ENCODE assay signal across 9 mouse cellular contexts in genomic region chr19:46558631-46559030, GRCm38 (mm10). TPM values are rescaled to one million over a fixed set of nuclear protein-coding genes. Genes with fewer than 3 reads are reported as not detected.
A peak's percentile ranks its signal among the peaks of the same experiment; 100 is the strongest.
DNase-seq lines count a peak whose midpoint lies in the region; ATAC-seq lines count a peak whose summit lies in the region.
"Had no signal": no experiment of that assay in that cellular context is flagged by ENCODE, and none has a peak within 500 bp of the region (broad histone marks: within the 10 kb centered on the region; RNA-seq: fewer than 3 reads in every experiment).

No protein-coding gene starts in this region.

- DNase-seq in left cerebral cortex, postnatal 4 days = peak; percentile 30
- DNase-seq in left cerebral cortex, adult 11 months (ENCODE audit: low spot score) = no peak
- peak; percentile 58 for DNase-seq in cerebellum, adult 8-10 months
- peak; percentile 12 for DNase-seq in lung, postnatal 14 days
- DNase-seq in spleen, adult 18-20 months = no peak
- DNase-seq in heart, adult 9 months (ENCODE audit: low spot score in 2 of 2) = no peak
- no peak for DNase-seq in urinary bladder, adult 18-20 months (ENCODE audit: low spot score in 2 of 2)
- DNase-seq: gastrocnemius, postnatal 25 days had no signal

- H3K27me3 ChIP-seq in kidney, embryonic 15.5 days = no peaks in the 10 kb centered on the region

- H3K9ac ChIP-seq in kidney, embryonic 15.5 days = no peak overlapping the region

- WGBS in kidney, embryonic 15.5 days = 78% methylated on average over 12 of the region's 12 CpGs

- no peak for ATAC-seq in kidney, embryonic 15.5 days (replicated peaks; ENCODE audit: low FRiP score)

- no peaks in the 10 kb centered on the region for H3K4me1 ChIP-seq in kidney, embryonic 15.5 days

- H3K4me2 ChIP-seq in kidney, embryonic 15.5 days = no peak overlapping the region

- no peak overlapping the region for H3K4me3 ChIP-seq in kidney, embryonic 15.5 days (replicated peaks)

- peaks cover 51% of the 10 kb centered on the region for H3K36me3 ChIP-seq in kidney, embryonic 15.5 days

- H3K9me3 ChIP-seq in kidney, embryonic 15.5 days (replicated peaks) = no peaks in the 10 kb centered on the region

- H3K27ac ChIP-seq in kidney, embryonic 15.5 days = 0 out of 2 replicates have a peak overlapping the region, but pooled peaks have one; percentile 4

- intact Hi-C loops in left cerebral cortex, postnatal 4 days (cut with DNase I) = no loop called here

RNA-seq across cellular contexts. Expression of gene Arl3, which starts 14.4 kb away (rescaled TPM):
- total RNA-seq in left cerebral cortex, postnatal 4 days (2021) = 100 to 1,000 TPM; 102 to 107 TPM
- polyA plus RNA-seq in kidney, embryonic 15.5 days (2015; fragmentation: Nextera tagmentation; extraction: Ambion mirVana) = 143 and 145 TPM in 2 replicates

RNA-seq across cellular contexts. Expression of gene Sfxn2, which starts 14.5 kb away (rescaled TPM):
- total RNA-seq in left cerebral cortex, postnatal 4 days (2021) = 10 to 100 TPM; 12.6 to 13.7 TPM
- polyA plus RNA-seq in kidney, embryonic 15.5 days (2015; fragmentation: Nextera tagmentation; extraction: Ambion mirVana) = 32.9 and 33.0 TPM in 2 replicates

RNA-seq across cellular contexts. Expression of gene Wbp1l, which starts 40.3 kb away (rescaled TPM):
- total RNA-seq in left cerebral cortex, postnatal 4 days (2021) = 10 to 100 TPM; 43.1 to 45.3 TPM
- 46.4 and 51.3 TPM in 2 replicates for polyA plus RNA-seq in kidney, embryonic 15.5 days (2015; fragmentation: Nextera tagmentation; extraction: Ambion mirVana)

RNA-seq across cellular contexts. Expression of gene Trim8, which starts 57.1 kb away (rescaled TPM):
- 100 to 1,000 TPM; 113 to 119 TPM for total RNA-seq in left cerebral cortex, postnatal 4 days (2021)
- 24.6 and 28.7 TPM in 2 replicates for polyA plus RNA-seq in kidney, embryonic 15.5 days (2015; fragmentation: Nextera tagmentation; extraction: Ambion mirVana)

Comparison
In these comparisons a context has a peak if more than half of its experiments do, and no peak if none do; other contexts are left out.
1. DNase-seq: peak in left cerebral cortex, postnatal 4 days (single experiment), cerebellum, adult 8-10 months (single experiment) and lung, postnatal 14 days (single experiment); none in left cerebral cortex, adult 11 months (single experiment), spleen, adult 18-20 months (0 of 2), heart, adult 9 months (0 of 2) and urinary bladder, adult 18-20 months (0 of 2).